Mouse (Mus musculus): ENCODE results near the gene Hdac7. TPM values are rescaled to one million over a fixed set of nuclear protein-coding genes. Genes with fewer than 3 reads are reported as not detected.

Hdac7 gene
- polyA plus RNA-seq, 1 experiment from 2014 or later, result 28.0 TPM

- WGBS, result 11% methylated on average over 29 of the region's 29 CpGs
- no peak for DNase-seq (ENCODE audit: low spot score)
- H3K36me3 ChIP-seq (replicated peaks; ENCODE audit: control insufficient read depth, insufficient read depth), result 0 out of 2 replicates have a peak, but pooled peaks cover 4% of the 10 kb centered on the region
- H3K9ac ChIP-seq, result peak overlapping the region; percentile 32
- H3K27ac ChIP-seq, result 0 out of 2 replicates have a peak overlapping the region, but pooled peaks have one; percentile 0
- H3K4me3 ChIP-seq (replicated peaks; ENCODE audit: low read length), result no peak overlapping the region
- no peaks in the 10 kb centered on the region for H3K9me3 ChIP-seq (ENCODE audit: control insufficient read depth, low read length)
- peak overlapping the region; percentile 41 for H3K4me2 ChIP-seq (replicated peaks)
- ATAC-seq (ENCODE audit: low FRiP score), result no peak
- peaks cover 60% of the 10 kb centered on the region for H3K4me1 ChIP-seq (replicated peaks; ENCODE audit: control insufficient read depth, insufficient read depth, low read length)
- H3K27me3 ChIP-seq (ENCODE audit: control insufficient read depth, insufficient read depth, low read length), result no peaks in the 10 kb centered on the region
Measured at GRCm38 (mm10) chr15:97825071-97825940, 19.0 kb downstream of the Hdac7 start.

DNA sequence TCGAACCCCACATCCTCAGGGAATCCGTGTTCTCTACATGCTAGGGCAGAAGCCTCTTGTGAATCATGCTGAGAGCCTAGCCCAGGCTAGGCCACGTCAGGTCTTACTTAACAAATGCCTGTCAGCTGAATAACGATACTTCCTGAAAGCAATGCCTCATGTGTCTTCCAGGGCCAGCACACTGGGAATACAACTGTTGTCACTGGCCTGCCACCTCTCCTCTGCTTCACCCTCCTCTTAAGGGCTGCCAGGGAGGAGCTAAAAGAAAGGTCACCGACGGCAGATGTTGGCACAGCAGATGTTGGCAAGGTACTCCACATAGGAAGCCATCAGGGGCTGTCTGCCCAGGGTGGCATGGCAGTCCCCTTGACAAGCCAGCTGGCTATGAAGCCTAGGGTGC is 20.3 kb downstream of the Hdac7 start:
- no peak for DNase-seq (ENCODE audit: low spot score)

DNA sequence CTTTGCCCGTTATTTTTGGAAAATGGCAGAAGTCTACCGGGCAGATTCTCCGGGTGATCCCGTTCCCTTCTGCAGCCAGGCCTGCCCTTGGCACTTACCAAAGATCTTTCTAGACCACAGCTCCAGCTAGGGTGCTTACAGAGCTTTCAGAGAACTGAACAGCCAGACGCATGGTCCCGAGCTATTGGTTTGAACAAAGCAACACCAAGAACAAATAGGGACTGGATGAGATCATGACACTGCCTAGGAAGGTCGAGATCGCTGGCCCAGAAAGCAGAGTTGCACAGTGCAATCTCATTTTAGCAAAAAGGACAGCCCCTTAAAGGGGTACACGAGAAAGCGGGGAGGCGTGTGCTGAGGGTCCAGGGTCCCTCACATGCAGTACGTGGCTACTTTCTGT is 20.8 kb downstream of the Hdac7 start:
- WGBS, result 57% methylated on average over 12 of the region's 12 CpGs
- DNase-seq (ENCODE audit: low spot score) (no peak), ATAC-seq (ENCODE audit: low FRiP score) (no peak)
- H3K9ac ChIP-seq, result no peak overlapping the region
- no peaks in the 10 kb centered on the region for H3K27me3 ChIP-seq (ENCODE audit: control insufficient read depth, insufficient read depth, low read length)
- H3K9me3 ChIP-seq (ENCODE audit: control insufficient read depth, low read length), result no peaks in the 10 kb centered on the region
- H3K4me2 ChIP-seq (replicated peaks), result no peak overlapping the region
- 0 out of 2 replicates have a peak, but pooled peaks cover 4% of the 10 kb centered on the region for H3K36me3 ChIP-seq (replicated peaks; ENCODE audit: control insufficient read depth, insufficient read depth)
- H3K27ac ChIP-seq, result no peak overlapping the region
- H3K4me3 ChIP-seq (replicated peaks; ENCODE audit: low read length), result no peak overlapping the region
- H3K4me1 ChIP-seq (replicated peaks; ENCODE audit: control insufficient read depth, insufficient read depth, low read length), result peaks cover 42% of the 10 kb centered on the region

More for the DNA sequence above, 20.3 kb downstream of the Hdac7 start:
- H3K4me3 ChIP-seq (replicated peaks; ENCODE audit: low read length), result no peak overlapping the region
- H3K9ac ChIP-seq, result no peak overlapping the region
- WGBS, result 78% methylated on average over 6 of the region's 6 CpGs
- no peak overlapping the region for H3K4me2 ChIP-seq (replicated peaks)
- H3K9me3 ChIP-seq (ENCODE audit: control insufficient read depth, low read length), result no peaks in the 10 kb centered on the region
- peaks cover 48% of the 10 kb centered on the region for H3K4me1 ChIP-seq (replicated peaks; ENCODE audit: control insufficient read depth, insufficient read depth, low read length)
- no peak for ATAC-seq (ENCODE audit: low FRiP score)
- H3K36me3 ChIP-seq (replicated peaks; ENCODE audit: control insufficient read depth, insufficient read depth), result 0 out of 2 replicates have a peak, but pooled peaks cover 4% of the 10 kb centered on the region
- no peak overlapping the region for H3K27ac ChIP-seq
- H3K27me3 ChIP-seq (ENCODE audit: control insufficient read depth, insufficient read depth, low read length), result no peaks in the 10 kb centered on the region

DNA sequence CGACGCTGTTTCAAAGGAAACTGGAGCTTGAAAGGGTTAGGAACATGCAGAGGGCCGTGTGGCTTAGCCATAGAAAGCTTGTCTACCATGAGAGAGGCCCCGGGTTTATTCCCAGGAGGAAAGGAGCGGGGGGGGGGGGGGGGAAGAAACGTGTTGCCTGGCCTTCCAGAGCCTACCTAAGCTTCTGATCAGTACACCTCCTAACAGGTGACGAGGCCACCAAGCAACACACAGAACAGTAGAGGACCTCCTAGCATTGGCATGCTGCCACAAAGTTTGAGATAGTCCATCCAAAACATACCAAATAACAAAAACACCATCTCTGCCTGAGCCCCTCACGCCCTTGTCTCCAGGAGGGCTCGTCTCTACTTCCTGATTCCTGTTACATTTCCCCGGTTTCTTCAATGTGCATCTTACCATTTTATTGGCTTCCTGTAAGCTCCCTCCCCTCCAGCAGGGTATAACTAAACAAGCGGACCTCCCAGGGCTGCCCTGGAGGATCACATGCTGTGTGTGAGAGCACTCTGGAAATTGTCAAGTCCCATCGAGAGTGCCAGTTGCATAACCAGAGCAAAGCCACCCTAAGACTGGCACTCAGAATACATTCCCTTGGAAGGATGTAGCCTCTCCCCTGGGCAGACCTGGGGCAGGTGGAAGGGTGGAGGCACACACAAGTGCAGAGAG is 21.6 kb downstream of the Hdac7 start:
- H3K4me3 ChIP-seq (replicated peaks; ENCODE audit: low read length), result no peak overlapping the region
- no peaks in the 10 kb centered on the region for H3K9me3 ChIP-seq (ENCODE audit: control insufficient read depth, low read length)
- H3K9ac ChIP-seq, result no peak overlapping the region
- H3K27ac ChIP-seq, result peak overlapping the region; percentile 23; the same call in 1 of the 2 replicates
- H3K27me3 ChIP-seq (ENCODE audit: control insufficient read depth, insufficient read depth, low read length), result no peaks in the 10 kb centered on the region
- no peak overlapping the region for H3K4me2 ChIP-seq (replicated peaks)
- ATAC-seq (ENCODE audit: low FRiP score), result no peak
- no peak for DNase-seq (ENCODE audit: low spot score)
- 0 out of 2 replicates have a peak, but pooled peaks cover 4% of the 10 kb centered on the region for H3K36me3 ChIP-seq (replicated peaks; ENCODE audit: control insufficient read depth, insufficient read depth)
- WGBS, result 55% methylated on average over 12 of the region's 12 CpGs
- H3K4me1 ChIP-seq (replicated peaks; ENCODE audit: control insufficient read depth, insufficient read depth, low read length), result peaks cover 36% of the 10 kb centered on the region

DNA sequence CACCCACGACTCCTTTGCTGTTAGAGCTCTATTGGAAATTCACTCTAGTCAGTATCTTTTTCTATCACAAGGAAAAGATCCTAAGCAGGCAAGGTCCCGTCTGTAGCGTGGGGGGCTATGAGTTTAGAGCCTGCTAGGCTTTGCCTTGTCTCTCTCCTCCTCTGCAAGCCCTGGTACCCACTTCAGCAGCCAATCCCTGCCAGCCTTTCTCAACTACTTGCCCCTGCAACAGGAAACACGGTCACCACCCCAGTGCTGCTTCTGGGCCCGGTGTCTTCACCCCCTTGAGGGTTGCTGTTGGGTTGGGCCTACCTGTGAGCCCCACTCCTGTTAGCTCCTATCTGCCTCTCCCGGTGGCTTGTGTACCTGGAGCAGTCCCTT is 22.3 kb downstream of the Hdac7 start:
- peaks cover 36% of the 10 kb centered on the region for H3K4me1 ChIP-seq (replicated peaks; ENCODE audit: control insufficient read depth, insufficient read depth, low read length)
- 0 out of 2 replicates have a peak, but pooled peaks cover 4% of the 10 kb centered on the region for H3K36me3 ChIP-seq (replicated peaks; ENCODE audit: control insufficient read depth, insufficient read depth)
- H3K4me3 ChIP-seq (replicated peaks; ENCODE audit: low read length), result no peak overlapping the region
- H3K9ac ChIP-seq, result no peak overlapping the region
- H3K4me2 ChIP-seq (replicated peaks), result no peak overlapping the region
- no peaks in the 10 kb centered on the region for H3K27me3 ChIP-seq (ENCODE audit: control insufficient read depth, insufficient read depth, low read length)
- H3K9me3 ChIP-seq (ENCODE audit: control insufficient read depth, low read length), result no peaks in the 10 kb centered on the region
- ATAC-seq (ENCODE audit: low FRiP score) (no peak), DNase-seq (ENCODE audit: low spot score) (no peak)
- H3K27ac ChIP-seq, result no peak overlapping the region
- 81% methylated on average over 6 of the region's 6 CpGs for WGBS

DNA sequence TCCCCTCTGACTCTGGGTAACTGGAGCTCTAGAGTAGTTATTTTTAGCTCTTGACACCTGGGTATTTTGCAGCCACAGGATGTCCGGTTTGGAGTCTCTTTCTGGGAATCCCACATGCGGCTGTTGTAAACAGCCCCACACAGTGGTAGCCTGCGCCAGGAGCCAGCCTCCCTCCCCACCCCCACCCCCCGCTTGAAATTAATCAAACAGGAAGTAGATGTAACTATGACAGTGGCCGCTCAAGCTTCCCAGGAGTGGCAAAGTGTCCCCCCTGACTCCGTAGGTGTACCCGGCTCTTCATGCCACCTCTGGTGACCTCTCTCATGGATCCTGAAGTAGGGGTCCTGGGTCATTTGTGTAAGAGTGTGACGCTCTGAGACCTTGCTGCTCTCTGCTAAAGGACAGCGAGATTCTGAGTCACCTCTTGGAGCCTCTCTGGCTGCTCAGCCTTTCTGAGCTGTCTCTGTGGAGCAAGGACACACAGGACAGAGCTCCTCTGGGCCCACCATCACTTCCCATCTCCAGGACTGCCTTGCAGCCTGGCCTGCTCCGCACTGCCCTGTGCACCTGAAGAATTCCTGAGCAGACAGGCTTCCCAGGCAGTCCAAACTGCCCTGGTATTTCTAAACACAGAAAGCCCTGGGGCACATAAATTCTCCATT is 22.9 kb downstream of the Hdac7 start:
- no peak for DNase-seq (ENCODE audit: low spot score)
- Histone ChIP-seq H3K4me1 (replicated peaks; ENCODE audit: control insufficient read depth, insufficient read depth, low read length) (peaks cover 34% of the 10 kb centered on the region), H3K36me3 (replicated peaks; ENCODE audit: control insufficient read depth, insufficient read depth) (0 out of 2 replicates have a peak, but pooled peaks cover 2% of the 10 kb centered on the region), H3K4me3 (replicated peaks; ENCODE audit: low read length) (no peak overlapping the region), H3K27ac (no peak overlapping the region), H3K27me3 (ENCODE audit: control insufficient read depth, insufficient read depth, low read length) (no peaks in the 10 kb centered on the region), H3K9ac (no peak overlapping the region), H3K9me3 (ENCODE audit: control insufficient read depth, low read length) (no peaks in the 10 kb centered on the region), H3K4me2 (replicated peaks) (no peak overlapping the region)
- WGBS, result 69% methylated on average over 10 of the region's 10 CpGs
- ATAC-seq (ENCODE audit: low FRiP score), result no peak

- Histone ChIP-seq H3K27me3 (ENCODE audit: control insufficient read depth, insufficient read depth, low read length) (no peaks in the 10 kb centered on the region), H3K9ac (no peak overlapping the region), H3K4me1 (replicated peaks; ENCODE audit: control insufficient read depth, insufficient read depth, low read length) (peaks cover 20% of the 10 kb centered on the region), H3K9me3 (ENCODE audit: control insufficient read depth, low read length) (no peaks in the 10 kb centered on the region), H3K36me3 (replicated peaks; ENCODE audit: control insufficient read depth, insufficient read depth) (no peaks in the 10 kb centered on the region), H3K27ac (no peak overlapping the region), H3K4me3 (replicated peaks; ENCODE audit: low read length) (no peak overlapping the region), H3K4me2 (replicated peaks) (no peak overlapping the region)
- DNase-seq (ENCODE audit: low spot score), result no peak
- 82% methylated on average over 9 of the region's 9 CpGs for WGBS
- ATAC-seq (ENCODE audit: low FRiP score), result no peak
Measured at GRCm38 (mm10) chr15:97819937-97820336, 24.4 kb downstream of the Hdac7 start.

GRCm38 (mm10) chr15:97816199-97816994 is 27.9 kb downstream of the Hdac7 start:
- H3K9me3 ChIP-seq (ENCODE audit: control insufficient read depth, low read length), result no peaks in the 10 kb centered on the region
- H3K4me3 ChIP-seq (replicated peaks; ENCODE audit: low read length), result no peak overlapping the region
- H3K4me2 ChIP-seq (replicated peaks), result no peak overlapping the region
- ATAC-seq (ENCODE audit: low FRiP score) (no peak), DNase-seq (ENCODE audit: low spot score) (no peak)
- H3K27ac ChIP-seq, result no peak overlapping the region
- H3K9ac ChIP-seq, result no peak overlapping the region
- H3K4me1 ChIP-seq (replicated peaks; ENCODE audit: control insufficient read depth, insufficient read depth, low read length), result peaks cover 31% of the 10 kb centered on the region
- WGBS, result 91% methylated on average over 17 of the region's 17 CpGs
- no peaks in the 10 kb centered on the region for H3K27me3 ChIP-seq (ENCODE audit: control insufficient read depth, insufficient read depth, low read length)
- H3K36me3 ChIP-seq (replicated peaks; ENCODE audit: control insufficient read depth, insufficient read depth), result no peaks in the 10 kb centered on the region
